Mouse (Mus musculus): Measurements from ENCODE around the gene Ocln.

- TF ChIP-seq ZNF384 (IDR thresholded peaks at IDR 0.05; ENCODE audit: low read depth, low read length) (no peak), MAFK (IDR thresholded peaks at IDR 0.05; ENCODE audit: insufficient read depth, low read depth, low read length) (no peak), CHD2 (IDR thresholded peaks at IDR 0.05; ENCODE audit: low read depth, low read length) (no peak), ZC3H11A (IDR thresholded peaks at IDR 0.05; ENCODE audit: borderline replicate concordance, low read depth, low read length) (no peak), HCFC1 (IDR thresholded peaks at IDR 0.05; ENCODE audit: borderline replicate concordance, insufficient read depth, low read length) (no peak)
These were observed 9.3 kb downstream of the Ocln start for GRCm38 (mm10) chr13:100543011-100543767.

Data from ES-E14 (cell line).